Mouse (Mus musculus) ES-Bruce4 (cell line): ENCODE data around the gene Man2b1.

Experiments
- CTCF ChIP-seq: IDR thresholded peaks from one replicate; pipeline ENCODE4 v1.8.1; 2011; ENCODE audit warnings: low read depth, low read length
- EP300 ChIP-seq: IDR thresholded peaks from 2 replicates; pipeline ENCODE4 v1.6.1; 2011; ENCODE audit warnings: low read depth, low read length; ENCODE audit not compliant: insufficient read depth
- POLR2A ChIP-seq: IDR thresholded peaks from one replicate; pipeline ENCODE4 v1.8.1; 2011; ENCODE audit warnings: low read length; ENCODE audit not compliant: insufficient read depth

DNA sequence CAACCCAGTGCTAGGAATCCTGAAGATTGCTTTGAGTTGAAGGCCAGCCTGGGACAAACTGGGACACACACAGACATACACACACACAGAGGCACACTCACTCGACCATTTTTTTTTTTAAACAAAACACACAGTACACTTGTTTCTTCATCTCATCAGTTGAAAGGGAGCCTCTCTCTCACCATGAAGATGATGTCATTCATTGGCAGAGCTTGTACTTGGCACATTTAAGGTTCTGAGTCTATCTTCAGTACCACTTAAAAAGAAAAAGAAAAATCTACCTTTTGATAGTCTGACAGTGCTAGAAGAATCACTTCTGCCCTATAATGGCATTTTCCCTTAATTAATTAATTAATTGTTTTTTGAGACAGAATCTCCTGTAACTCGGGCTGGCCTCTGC is 5.7 kb downstream of the Man2b1 start:
- TF ChIP-seq CTCF (no peak), POLR2A (no peak), EP300 (no peak)
